Mouse (Mus musculus) embryo, embryonic 11 days (tissue): Measurements from ENCODE around the gene Dusp8.

Experiments used
- DNase-seq: peaks from one replicate; pipeline ENCODE4 v3.0.0-alpha.2; 2015

The Dusp8 gene

DNA sequence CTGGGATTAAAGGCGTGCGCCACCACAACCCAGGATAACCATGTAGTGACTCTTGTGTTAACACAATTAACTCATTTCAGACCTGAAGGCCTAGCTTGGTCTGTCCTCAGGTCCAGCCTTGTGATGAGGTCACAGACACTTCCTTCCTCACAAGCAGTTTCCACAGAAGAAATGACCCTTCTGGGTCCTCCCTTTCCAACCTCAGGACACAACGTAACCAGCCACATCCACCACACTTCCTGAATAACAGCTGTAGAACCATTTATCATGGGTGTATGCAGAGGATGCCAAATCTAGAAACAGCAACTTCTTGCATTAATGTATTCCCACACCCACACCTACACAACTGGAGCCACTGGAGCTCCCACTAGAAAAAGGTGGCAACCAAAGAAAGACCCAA lies 54.9 kb downstream of the Dusp8 start:
- no peak for DNase-seq

DNA sequence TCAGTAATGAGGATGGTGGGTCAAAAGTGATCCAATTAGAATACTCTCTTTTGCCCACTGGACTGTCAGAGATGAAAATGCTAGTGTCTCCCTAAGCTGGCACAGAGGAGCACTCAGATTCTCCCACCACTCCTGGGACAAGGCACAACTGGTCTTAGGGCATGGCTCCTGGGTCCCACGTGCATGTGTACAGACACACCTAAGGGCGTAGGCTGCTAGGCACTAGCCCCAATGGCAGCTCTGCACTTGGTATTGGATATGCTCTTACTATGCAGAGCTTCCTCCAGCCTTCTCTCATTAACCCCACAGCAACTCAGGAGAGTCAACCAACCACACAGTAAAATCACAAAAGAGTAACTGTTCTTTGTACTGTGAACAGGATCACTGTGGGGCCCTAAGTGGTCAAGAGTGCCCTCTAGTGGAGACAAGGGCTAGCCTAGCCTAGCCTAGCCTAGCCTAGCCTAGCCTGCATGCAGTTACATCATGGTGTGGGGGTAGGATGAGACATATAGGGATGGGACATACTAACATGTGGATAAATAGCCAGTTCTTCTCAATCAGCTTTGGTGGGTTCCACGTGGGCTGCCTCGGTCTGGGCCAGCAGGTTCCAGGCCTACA lies 58.0 kb downstream of the Dusp8 start:
- DNase-seq = peak; percentile 75

DNA sequence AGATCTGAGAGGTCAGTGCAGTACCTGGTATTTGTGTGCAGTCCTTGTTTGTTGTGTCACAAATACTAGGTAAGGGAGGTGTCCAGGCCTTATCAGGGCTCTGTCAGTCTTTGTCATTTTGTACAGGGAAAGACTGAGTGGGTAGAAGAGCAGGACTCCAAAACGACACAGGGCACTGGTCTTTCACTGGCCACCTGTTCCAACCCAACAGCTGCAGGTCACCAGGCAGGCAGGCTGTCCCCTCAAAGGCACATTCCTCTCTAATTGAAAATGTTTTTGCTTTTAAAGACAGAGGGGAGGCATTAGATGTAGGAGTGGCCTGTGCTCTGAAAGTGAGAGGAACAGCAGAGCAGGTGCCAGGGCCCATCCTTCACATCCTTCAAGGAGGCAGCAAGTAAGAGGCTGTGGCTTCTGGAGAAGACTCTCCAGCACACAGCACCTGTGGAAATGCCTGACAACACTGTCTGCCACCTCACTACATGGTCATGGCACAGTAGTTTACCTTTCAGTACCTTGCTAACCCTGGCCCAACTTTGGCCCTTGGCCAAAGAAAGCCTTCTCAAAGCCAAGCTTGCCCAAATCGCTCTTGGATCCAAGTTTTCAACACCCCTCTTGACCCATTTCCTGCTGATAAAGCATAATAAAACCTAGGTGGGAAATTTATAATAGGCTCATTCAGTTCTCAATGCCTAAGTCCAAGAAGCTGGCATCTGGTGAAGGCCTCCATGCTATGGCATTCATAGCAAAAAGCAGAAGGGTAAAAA lies 60.4 kb downstream of the Dusp8 start:
- DNase-seq = no peak

DNA sequence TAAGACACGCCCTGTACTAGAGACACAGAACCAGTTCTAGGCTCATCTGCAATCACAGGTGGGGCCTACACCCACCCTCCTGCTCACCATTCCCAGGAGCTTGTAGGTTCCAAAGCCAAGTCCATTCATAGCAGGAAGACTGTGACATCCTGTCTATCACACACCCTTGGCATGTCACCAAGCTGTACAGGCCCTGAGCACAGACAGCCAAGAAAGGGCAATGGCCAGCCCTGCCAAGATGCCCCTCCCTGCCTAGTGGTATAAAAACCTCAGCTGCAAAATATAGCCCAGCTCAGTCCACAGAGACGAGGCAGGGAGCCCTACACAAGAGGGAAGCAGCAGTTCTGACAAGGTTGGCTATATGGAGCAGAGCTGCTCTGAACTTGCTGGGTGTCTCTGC lies 61.4 kb downstream of the Dusp8 start:
- no peak for DNase-seq

DNA sequence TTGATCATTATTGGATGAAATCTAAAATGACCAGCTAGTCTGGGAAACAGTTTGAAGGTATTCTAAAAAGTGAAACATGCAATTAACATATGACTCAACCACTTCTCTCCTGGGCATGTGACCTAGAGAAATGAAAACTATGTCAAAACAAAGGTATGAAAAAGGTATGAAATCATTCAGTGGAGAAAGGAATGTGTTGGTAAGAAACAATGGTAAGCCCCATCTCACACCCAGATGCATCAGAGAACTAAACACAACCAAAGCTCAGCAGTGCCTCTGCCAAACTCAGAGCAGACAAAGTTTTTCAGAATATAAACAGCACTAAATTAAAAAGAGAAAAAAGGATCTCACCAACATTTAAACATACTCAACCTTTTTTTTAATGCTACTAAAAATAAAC lies 65.6 kb downstream of the Dusp8 start:
- DNase-seq = no peak
